Mouse (Mus musculus): ENCODE results near the gene Eml5. TPM values are rescaled to one million over a fixed set of nuclear protein-coding genes. Genes with fewer than 3 reads are reported as not detected.

Gene Eml5
- total RNA-seq, 1 experiment, result 20.5 TPM

DNA sequence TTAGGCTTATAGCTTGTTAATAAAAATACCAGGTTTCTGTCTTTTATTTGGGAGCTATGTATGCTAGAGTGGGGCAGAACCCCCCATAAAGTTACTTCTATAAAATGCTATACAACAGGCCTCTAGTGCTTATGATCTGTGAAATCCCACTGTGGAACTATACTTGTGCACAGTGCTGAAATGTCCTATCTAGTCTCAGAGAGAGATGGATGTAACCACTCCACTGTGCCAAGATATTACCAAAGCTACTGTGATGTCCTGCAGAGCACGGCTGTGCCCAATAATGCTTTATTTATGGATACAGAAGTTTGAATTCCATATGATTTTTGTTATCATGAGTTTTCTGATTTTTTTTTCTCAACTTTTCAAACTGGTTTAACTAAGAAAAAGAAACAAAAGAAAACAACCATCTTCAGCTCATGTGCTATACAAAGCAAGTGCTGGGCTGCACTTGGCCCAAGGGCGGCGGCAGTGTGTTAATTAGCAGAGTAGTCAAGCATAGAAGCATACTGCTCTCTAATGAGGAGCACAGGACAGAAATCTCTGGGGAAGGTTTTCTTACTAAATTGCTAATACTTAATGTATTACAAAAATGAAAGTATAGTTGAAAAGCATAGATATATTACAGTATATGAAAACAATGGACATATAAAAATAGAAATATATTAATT is 97.1 kb downstream of the Eml5 start:
- in situ Hi-C loops (cut with MboI; ENCODE audit: low sequenced_read_pairs in 2 of 2, unreplicated experiment in 2 of 2), result no loop called here
- no peaks in the 10 kb centered on the region; the same call in none of the 2 replicates for H3K36me3 ChIP-seq (ENCODE audit: control insufficient read depth, insufficient read depth, low read length, poor library complexity, severe bottlenecking)
- TF ChIP-seq MAFK (IDR thresholded peaks at IDR 0.05; ENCODE audit: insufficient read depth, low read depth, low read length), result no peak
- TF ChIP-seq CHD2 (IDR thresholded peaks at IDR 0.05; ENCODE audit: low read depth, low read length), result no peak
- TF ChIP-seq ZC3H11A (IDR thresholded peaks at IDR 0.05; ENCODE audit: borderline replicate concordance, low read depth, low read length), result no peak
- TF ChIP-seq ZNF384 (IDR thresholded peaks at IDR 0.05; ENCODE audit: low read depth, low read length), result no peak
- no peak for TF ChIP-seq HCFC1 (IDR thresholded peaks at IDR 0.05; ENCODE audit: borderline replicate concordance, insufficient read depth, low read length)

DNA sequence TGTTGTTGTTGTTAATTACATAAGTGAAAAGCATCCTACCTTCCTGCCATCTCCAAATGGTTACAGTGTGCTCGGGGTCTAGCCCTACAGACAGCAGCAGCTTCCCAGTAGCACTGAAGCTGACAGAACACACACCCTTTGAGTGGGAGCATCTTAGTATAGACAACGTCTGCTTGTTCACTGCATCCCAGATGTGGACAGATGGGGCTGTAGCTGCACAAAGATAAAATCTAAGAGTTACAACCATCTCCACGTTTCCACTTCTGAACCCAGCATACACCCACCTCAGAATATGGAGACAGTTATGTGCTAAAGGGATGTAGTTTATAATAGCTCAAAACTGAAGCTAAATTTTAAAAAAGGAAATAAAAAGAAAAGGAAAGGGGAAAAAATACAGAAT is 99.0 kb downstream of the Eml5 start:
- no peak for DNase-seq (ENCODE audit: low read depth, low spot score)
- H3K9me3 ChIP-seq (ENCODE audit: control insufficient read depth, insufficient read depth, low read depth, low read length), result no peaks in the 10 kb centered on the region
- in situ Hi-C loops (cut with MboI; ENCODE audit: low sequenced_read_pairs in 2 of 2, unreplicated experiment in 2 of 2), result no loop called here
- H3K4me3 ChIP-seq (ENCODE audit: insufficient read depth in 1 of 2, low read depth in 1 of 2, low read length in 2 of 2, poor library complexity in 1 of 2, severe bottlenecking in 1 of 2), result no peak overlapping the region
- no peak overlapping the region for H3K9ac ChIP-seq (ENCODE audit: insufficient read depth, low read depth, low read length, poor library complexity, severe bottlenecking)
- H3K27ac ChIP-seq (ENCODE audit: insufficient read depth, low read depth, low read length, poor library complexity, severe bottlenecking), result no peak overlapping the region
- TF ChIP-seq CHD2 (IDR thresholded peaks at IDR 0.05; ENCODE audit: low read depth, low read length) (no peak), HCFC1 (IDR thresholded peaks at IDR 0.05; ENCODE audit: borderline replicate concordance, insufficient read depth, low read length) (no peak), ZC3H11A (IDR thresholded peaks at IDR 0.05; ENCODE audit: borderline replicate concordance, low read depth, low read length) (no peak), MAFK (IDR thresholded peaks at IDR 0.05; ENCODE audit: insufficient read depth, low read depth, low read length) (no peak), ZNF384 (IDR thresholded peaks at IDR 0.05; ENCODE audit: low read depth, low read length) (no peak)
- H3K36me3 ChIP-seq (ENCODE audit: control insufficient read depth, insufficient read depth, low read length, poor library complexity, severe bottlenecking), result no peaks in the 10 kb centered on the region; the same call in none of the 2 replicates
- H3K4me1 ChIP-seq (ENCODE audit: control insufficient read depth in 2 of 2, insufficient read depth in 2 of 2, low read length in 2 of 2, poor library complexity in 1 of 2), result no peaks in the 10 kb centered on the region

More for the DNA sequence above, 97.1 kb downstream of the Eml5 start:
- H3K27ac ChIP-seq (ENCODE audit: insufficient read depth, low read depth, low read length, poor library complexity, severe bottlenecking), result no peak overlapping the region
- H3K4me3 ChIP-seq (ENCODE audit: insufficient read depth in 1 of 2, low read depth in 1 of 2, low read length in 2 of 2, poor library complexity in 1 of 2, severe bottlenecking in 1 of 2), result no peak overlapping the region
- no peak overlapping the region for H3K9ac ChIP-seq (ENCODE audit: insufficient read depth, low read depth, low read length, poor library complexity, severe bottlenecking)
- no peak for DNase-seq (ENCODE audit: low read depth, low spot score)
- no peaks in the 10 kb centered on the region for H3K4me1 ChIP-seq (ENCODE audit: control insufficient read depth in 2 of 2, insufficient read depth in 2 of 2, low read length in 2 of 2, poor library complexity in 1 of 2)
- H3K9me3 ChIP-seq (ENCODE audit: control insufficient read depth, insufficient read depth, low read depth, low read length), result no peaks in the 10 kb centered on the region

DNA sequence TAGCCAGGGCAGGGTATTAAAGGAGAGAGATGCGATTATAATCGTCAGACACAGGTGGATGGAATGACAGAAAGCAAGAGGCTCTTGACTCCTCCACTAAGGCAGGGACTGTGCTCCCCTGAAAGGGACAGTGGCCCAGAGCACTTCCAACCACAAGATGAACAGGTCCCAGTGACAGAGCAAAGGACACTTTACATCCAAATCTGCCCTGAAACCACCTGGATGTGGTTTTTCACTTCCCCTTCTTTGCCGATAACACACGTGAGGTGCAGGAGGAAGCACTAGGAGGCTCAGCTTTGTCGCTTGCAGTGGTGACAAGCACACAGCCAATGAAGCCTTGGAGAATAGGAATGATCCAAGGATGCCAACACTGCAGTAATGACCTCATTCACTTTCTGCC is 101.0 kb downstream of the Eml5 start:
- no peaks in the 10 kb centered on the region for H3K4me1 ChIP-seq (ENCODE audit: control insufficient read depth in 2 of 2, insufficient read depth in 2 of 2, low read length in 2 of 2, poor library complexity in 1 of 2)
- H3K27ac ChIP-seq (ENCODE audit: insufficient read depth, low read depth, low read length, poor library complexity, severe bottlenecking), result no peak overlapping the region
- TF ChIP-seq ZNF384 (IDR thresholded peaks at IDR 0.05; ENCODE audit: low read depth, low read length) (no peak), ZC3H11A (IDR thresholded peaks at IDR 0.05; ENCODE audit: borderline replicate concordance, low read depth, low read length) (no peak), MAFK (IDR thresholded peaks at IDR 0.05; ENCODE audit: insufficient read depth, low read depth, low read length) (no peak), HCFC1 (IDR thresholded peaks at IDR 0.05; ENCODE audit: borderline replicate concordance, insufficient read depth, low read length) (no peak), CHD2 (IDR thresholded peaks at IDR 0.05; ENCODE audit: low read depth, low read length) (no peak)
- no peaks in the 10 kb centered on the region for H3K9me3 ChIP-seq (ENCODE audit: control insufficient read depth, insufficient read depth, low read depth, low read length)
- H3K9ac ChIP-seq (ENCODE audit: insufficient read depth, low read depth, low read length, poor library complexity, severe bottlenecking), result no peak overlapping the region
- H3K36me3 ChIP-seq (ENCODE audit: control insufficient read depth, insufficient read depth, low read length, poor library complexity, severe bottlenecking), result no peaks in the 10 kb centered on the region; the same call in none of the 2 replicates
- DNase-seq (ENCODE audit: low read depth, low spot score), result no peak
- in situ Hi-C loops (cut with MboI; ENCODE audit: low sequenced_read_pairs in 2 of 2, unreplicated experiment in 2 of 2), result no loop called here
- no peak overlapping the region for H3K4me3 ChIP-seq (ENCODE audit: insufficient read depth in 1 of 2, low read depth in 1 of 2, low read length in 2 of 2, poor library complexity in 1 of 2, severe bottlenecking in 1 of 2)

DNA sequence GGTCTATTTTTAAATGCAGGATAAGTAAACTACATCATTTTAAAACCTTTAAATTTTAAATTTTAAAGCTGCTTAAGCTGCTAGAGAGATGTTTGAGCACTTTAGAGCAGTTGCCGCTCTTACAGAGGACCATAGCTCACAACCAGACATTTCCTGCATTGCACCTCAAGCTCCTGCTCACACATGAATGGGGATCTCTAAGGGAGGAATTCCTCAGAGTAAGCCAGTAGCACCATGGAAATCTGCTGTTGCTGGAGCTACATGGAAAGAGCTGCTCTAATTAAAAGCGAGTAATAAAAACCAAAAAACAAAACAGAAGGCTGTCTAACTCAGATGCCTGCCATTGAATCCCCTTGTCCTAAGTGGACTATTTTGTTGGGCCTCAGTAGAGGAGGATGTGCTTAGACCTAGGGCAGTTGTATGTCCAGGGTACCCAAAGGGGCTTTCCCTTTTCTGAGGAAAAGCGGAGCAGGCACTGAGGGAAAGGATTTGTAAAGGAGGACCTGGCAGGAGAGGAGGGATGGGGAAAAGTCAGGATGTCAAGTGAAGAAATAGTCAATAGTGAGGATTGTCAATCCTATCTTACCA is 105.5 kb downstream of the Eml5 start:
- Histone ChIP-seq H3K9me3 (ENCODE audit: control insufficient read depth, insufficient read depth, low read depth, low read length) (no peaks in the 10 kb centered on the region), H3K4me3 (ENCODE audit: insufficient read depth in 1 of 2, low read depth in 1 of 2, low read length in 2 of 2, poor library complexity in 1 of 2, severe bottlenecking in 1 of 2) (no peak overlapping the region), H3K27ac (ENCODE audit: insufficient read depth, low read depth, low read length, poor library complexity, severe bottlenecking) (no peak overlapping the region), H3K9ac (ENCODE audit: insufficient read depth, low read depth, low read length, poor library complexity, severe bottlenecking) (no peak overlapping the region), H3K36me3 (ENCODE audit: control insufficient read depth, insufficient read depth, low read length, poor library complexity, severe bottlenecking) (peaks cover 7% of the 10 kb centered on the region), H3K4me1 (ENCODE audit: control insufficient read depth in 2 of 2, insufficient read depth in 2 of 2, low read length in 2 of 2, poor library complexity in 1 of 2) (no peaks in the 10 kb centered on the region)
- no peak for TF ChIP-seq CHD2 (IDR thresholded peaks at IDR 0.05; ENCODE audit: low read depth, low read length)
- TF ChIP-seq ZNF384 (IDR thresholded peaks at IDR 0.05; ENCODE audit: low read depth, low read length), result no peak
- no peak for TF ChIP-seq MAFK (IDR thresholded peaks at IDR 0.05; ENCODE audit: insufficient read depth, low read depth, low read length)
- no peak for TF ChIP-seq ZC3H11A (IDR thresholded peaks at IDR 0.05; ENCODE audit: borderline replicate concordance, low read depth, low read length)
- in situ Hi-C loops (cut with MboI; ENCODE audit: low sequenced_read_pairs in 2 of 2, unreplicated experiment in 2 of 2), result no loop called here
- DNase-seq (ENCODE audit: low read depth, low spot score), result no peak

Data from ES-E14 (cell line).